11 mouse cellular contexts compared by ENCODE assay signal in the genomic region with DNA sequence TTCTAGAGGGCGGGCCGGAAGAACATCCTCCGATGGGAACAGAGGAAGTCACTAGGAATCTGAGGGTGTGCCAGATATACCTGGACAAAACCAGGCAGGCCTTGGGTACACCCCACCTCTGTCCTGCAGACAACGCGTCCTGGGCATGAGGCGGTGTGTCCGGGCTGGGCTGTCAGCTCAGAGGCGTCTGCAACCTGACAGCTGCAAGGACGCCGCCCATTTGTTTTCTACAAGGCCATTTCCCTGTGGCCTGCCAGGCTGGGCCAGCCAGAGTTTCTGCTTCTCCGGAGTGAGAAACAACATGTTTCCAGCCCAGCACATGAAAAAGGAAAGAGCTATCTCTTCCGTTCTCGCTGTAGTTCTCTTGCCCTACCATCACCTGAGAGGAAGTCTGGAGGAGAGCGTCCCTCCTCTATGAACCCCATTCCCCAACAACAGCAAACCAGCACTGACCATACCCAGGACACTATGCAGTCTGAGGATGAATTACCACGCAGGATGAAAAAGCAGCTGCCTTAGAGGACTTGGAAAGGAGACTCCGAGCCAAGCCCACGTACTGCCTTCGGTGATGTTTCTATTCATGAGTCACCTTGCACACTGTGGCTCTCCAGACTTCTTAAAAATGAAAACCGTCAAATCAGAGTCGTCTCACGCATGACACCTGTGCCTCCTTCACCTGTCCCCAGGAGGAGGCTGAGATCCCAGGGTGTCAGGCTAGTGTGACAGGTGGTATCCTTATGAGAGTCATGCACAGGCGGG. TPM values are rescaled to one million over a fixed set of nuclear protein-coding genes. Genes with fewer than 3 reads are reported as not detected.
DNase-seq lines count a peak whose midpoint lies in the region; ATAC-seq and TF ChIP-seq lines count a peak whose summit lies in the region.
"Had no signal": no experiment of that assay in that cellular context is flagged by ENCODE, and none has a peak within 500 bp of the region (broad histone marks: within the 10 kb centered on the region; RNA-seq: fewer than 3 reads in every experiment).

No protein-coding gene starts in this region.

- peak; percentile 15 for DNase-seq in CD4-positive, CD25-positive, alpha-beta regulatory T cell, adult 2 months (ENCODE audit: low read depth, low spot score)
- DNase-seq in limb, embryonic 10.5 days (ENCODE audit: low spot score), result no peak
- DNase-seq in adrenal gland, postnatal 10 days, result peak; percentile 67
- DNase-seq in left cerebral cortex, adult 11 months (ENCODE audit: low spot score), result no peak
- DNase-seq in right cerebral cortex, adult 18-20 months, result no peak

- no peak for ATAC-seq in CD4-positive, CD25-positive, alpha-beta regulatory T cell, adult 4 months
- ATAC-seq in limb, embryonic 15.5 days (ENCODE audit: insufficient number of reproducible peaks, low FRiP score, low TSS enrichment, low read depth), result no peak
- peak; percentile 46; the same call in 1 of the 2 replicates for ATAC-seq in intestine, postnatal 0 days
- ATAC-seq: hindbrain, postnatal 0 days had no signal

- H3K36me3 ChIP-seq in limb, embryonic 15.5 days, result no peaks in the 10 kb centered on the region
- H3K36me3 ChIP-seq in limb, embryonic 10.5 days, result no peaks in the 10 kb centered on the region
- H3K36me3 ChIP-seq in intestine, postnatal 0 days (ENCODE audit: control insufficient read depth, insufficient read depth), result no peaks in the 10 kb centered on the region
- H3K36me3 ChIP-seq: heart, embryonic 15.5 days; limb, embryonic 13.5 days had no signal

- H3K27me3 ChIP-seq in limb, embryonic 15.5 days, result 0 out of 2 replicates have a peak, but pooled peaks cover 4% of the 10 kb centered on the region
- H3K27me3 ChIP-seq in limb, embryonic 10.5 days (ENCODE audit: low read depth, poor library complexity, severe bottlenecking), result peaks cover 53% of the 10 kb centered on the region
- no peaks in the 10 kb centered on the region for H3K27me3 ChIP-seq in intestine, postnatal 0 days (replicated peaks; ENCODE audit: control insufficient read depth, insufficient read depth, low read length)

- no peak overlapping the region for H3K4me2 ChIP-seq in limb, embryonic 15.5 days
- H3K4me2 ChIP-seq in intestine, postnatal 0 days (replicated peaks; ENCODE audit: low read depth), result peak overlapping the region; percentile 21; the same call in 1 of the 2 replicates
- H3K4me2 ChIP-seq: heart, embryonic 15.5 days; limb, embryonic 13.5 days had no signal

- no peaks in the 10 kb centered on the region for H3K9me3 ChIP-seq in limb, embryonic 15.5 days
- no peaks in the 10 kb centered on the region for H3K9me3 ChIP-seq in limb, embryonic 10.5 days (replicated peaks)
- H3K9me3 ChIP-seq in intestine, postnatal 0 days (ENCODE audit: control insufficient read depth), result no peaks in the 10 kb centered on the region
- H3K9me3 ChIP-seq: heart, embryonic 15.5 days; limb, embryonic 13.5 days had no signal

- peaks cover 48% of the 10 kb centered on the region for H3K4me1 ChIP-seq in limb, embryonic 15.5 days
- H3K4me1 ChIP-seq in limb, embryonic 10.5 days, result peaks cover 36% of the 10 kb centered on the region
- peaks cover 19% of the 10 kb centered on the region; the same call in 1 of the 2 replicates for H3K4me1 ChIP-seq in intestine, postnatal 0 days (replicated peaks; ENCODE audit: control insufficient read depth, insufficient read depth, low read length)

- H3K27ac ChIP-seq in limb, embryonic 15.5 days, result peak overlapping the region; percentile 33; the same call in 1 of the 2 replicates
- no peak overlapping the region for H3K27ac ChIP-seq in limb, embryonic 10.5 days
- H3K27ac ChIP-seq in intestine, postnatal 0 days (ENCODE audit: low read depth, low read length), result peak overlapping the region; percentile 29
- H3K27ac ChIP-seq: heart, embryonic 15.5 days; hindbrain, postnatal 0 days; limb, embryonic 13.5 days had no signal

- no peak overlapping the region for H3K4me3 ChIP-seq in limb, embryonic 15.5 days
- H3K4me3 ChIP-seq in limb, embryonic 10.5 days, result no peak overlapping the region
- no peak overlapping the region for H3K4me3 ChIP-seq in intestine, postnatal 0 days (ENCODE audit: low read depth, low read length)
- H3K4me3 ChIP-seq: heart, embryonic 15.5 days; limb, embryonic 13.5 days had no signal

- no peak for TF ChIP-seq CTCF in intestine, postnatal 0 days (IDR thresholded peaks at IDR 0.05; ENCODE audit: low read depth)

- 67% methylated on average over 22 of the region's 22 CpGs for WGBS in limb, embryonic 15.5 days
- 80% methylated on average over 22 of the region's 22 CpGs for WGBS in limb, embryonic 10.5 days
- WGBS in intestine, postnatal 0 days, result 52% methylated on average over 22 of the region's 22 CpGs

- no peak overlapping the region for H3K9ac ChIP-seq in limb, embryonic 15.5 days
- no peak overlapping the region for H3K9ac ChIP-seq in intestine, postnatal 0 days (ENCODE audit: low read depth, low read length)
- H3K9ac ChIP-seq: heart, embryonic 15.5 days; limb, embryonic 13.5 days had no signal

RNA-seq across cellular contexts. Expression of a gene that starts 4.5 kb away (rescaled TPM):
- 1 to 10 TPM; 1.6 to 5.5 TPM for polyA plus RNA-seq in CD4-positive, CD25-positive, alpha-beta regulatory T cell, adult 4 months (2017; shearing (Covaris generic))
- polyA plus RNA-seq in limb, embryonic 15.5 days (2015; fragmentation: Nextera tagmentation; extraction: Ambion mirVana), result 3.3 and 4.0 TPM in 2 replicates
- 0.09 and 0.25 TPM in 2 replicates for polyA plus RNA-seq in limb, embryonic 10.5 days (2016; fragmentation: Nextera tagmentation; extraction: Ambion mirVana)
- total RNA-seq in adrenal gland, postnatal 10 days (2021), result 1 to 10 TPM; 9.1 to 9.5 TPM
- 1.6 and 1.8 TPM in 2 replicates for polyA plus RNA-seq in intestine, postnatal 0 days (2015; fragmentation: Nextera tagmentation; extraction: Ambion mirVana)

RNA-seq across cellular contexts. Expression of a gene that starts 27.4 kb away (rescaled TPM):
- 1 to 10 TPM; 3.3 to 8.5 TPM for polyA plus RNA-seq in CD4-positive, CD25-positive, alpha-beta regulatory T cell, adult 4 months (2017; shearing (Covaris generic))
- polyA plus RNA-seq in limb, embryonic 15.5 days (2015; fragmentation: Nextera tagmentation; extraction: Ambion mirVana), result 129 and 134 TPM in 2 replicates
- polyA plus RNA-seq in limb, embryonic 10.5 days (2016; fragmentation: Nextera tagmentation; extraction: Ambion mirVana), result 215 and 255 TPM in 2 replicates
- 100 to 1,000 TPM; 158 to 160 TPM for total RNA-seq in adrenal gland, postnatal 10 days (2021)
- polyA plus RNA-seq in intestine, postnatal 0 days (2015; fragmentation: Nextera tagmentation; extraction: Ambion mirVana), result 209 TPM in 2 replicates

Comparison
In these comparisons a context has a peak if more than half of its experiments do, and no peak if none do; other contexts are left out.
1. DNase-seq: peak in CD4-positive, CD25-positive, alpha-beta regulatory T cell, adult 2 months (single experiment) and adrenal gland, postnatal 10 days (single experiment); none in limb, embryonic 10.5 days (single experiment), left cerebral cortex, adult 11 months (single experiment) and right cerebral cortex, adult 18-20 months (single experiment).
2. RNA of a gene that starts 27.4 kb away (polyA plus RNA-seq): 215 to 255 TPM in limb, embryonic 10.5 days, 209 TPM in intestine, postnatal 0 days and 129 to 134 TPM in limb, embryonic 15.5 days; 3.3 to 8.5 TPM in CD4-positive, CD25-positive, alpha-beta regulatory T cell, adult 4 months; every median in the first group is over 10 times any median in the second.